Mouse (Mus musculus): ENCODE data around the gene Csf2ra. TPM values are rescaled to one million over a fixed set of nuclear protein-coding genes. Genes with fewer than 3 reads are reported as not detected.
"Not testable (repeated sequence)": the region's sequence is repeated elsewhere in the genome, so short reads cannot be mapped to it uniquely, and the experiment has no call there.

Gene Csf2ra
- polyA plus RNA-seq, 1 experiment from 2014 or later, result 13.2 TPM

- ATAC-seq, result peak; percentile 48
- 10% methylated on average over 67 of the region's 70 CpGs for WGBS
- Histone ChIP-seq H3K9ac (ENCODE audit: low read depth, low read length) (0 out of 2 replicates have a peak overlapping the region, but pooled peaks have one; percentile 42), H3K27me3 (replicated peaks; ENCODE audit: control insufficient read depth, insufficient read depth, low read length) (no peaks in the 10 kb centered on the region), H3K36me3 (ENCODE audit: control insufficient read depth, insufficient read depth) (no peaks in the 10 kb centered on the region), H3K27ac (ENCODE audit: low read depth, low read length) (peak overlapping the region; percentile 95), H3K4me3 (ENCODE audit: low read depth, low read length) (peak overlapping the region; percentile 44), H3K9me3 (ENCODE audit: control insufficient read depth) (no peaks in the 10 kb centered on the region), H3K4me2 (replicated peaks; ENCODE audit: low read depth) (peak overlapping the region; percentile 78), H3K4me1 (replicated peaks; ENCODE audit: control insufficient read depth, insufficient read depth, low read length) (0 out of 2 replicates have a peak, but pooled peaks cover 3% of the 10 kb centered on the region)
- no peak for TF ChIP-seq CTCF (IDR thresholded peaks at IDR 0.05; ENCODE audit: low read depth)
Measured at GRCm38 (mm10) chr19:61225526-61226400, 2.5 kb downstream of the Csf2ra start.

GRCm38 (mm10) chr19:61224678-61225525 is 3.3 kb downstream of the Csf2ra start:
- Histone ChIP-seq H3K27ac (ENCODE audit: low read depth, low read length) (peak overlapping the region; percentile 95; the same call in 1 of the 2 replicates), H3K9me3 (ENCODE audit: control insufficient read depth) (no peaks in the 10 kb centered on the region), H3K27me3 (replicated peaks; ENCODE audit: control insufficient read depth, insufficient read depth, low read length) (no peaks in the 10 kb centered on the region), H3K4me3 (ENCODE audit: low read depth, low read length) (peak overlapping the region; percentile 44), H3K4me1 (replicated peaks; ENCODE audit: control insufficient read depth, insufficient read depth, low read length) (0 out of 2 replicates have a peak, but pooled peaks cover 3% of the 10 kb centered on the region), H3K9ac (ENCODE audit: low read depth, low read length) (no peak overlapping the region), H3K4me2 (replicated peaks; ENCODE audit: low read depth) (peak overlapping the region; percentile 78), H3K36me3 (ENCODE audit: control insufficient read depth, insufficient read depth) (no peaks in the 10 kb centered on the region)
- TF ChIP-seq CTCF (IDR thresholded peaks at IDR 0.05; ENCODE audit: low read depth), result no peak
- WGBS, result 42% methylated on average over 49 of the region's 53 CpGs
- ATAC-seq, result no peak; the same call in 1 of the 2 replicates

- Histone ChIP-seq H3K4me3 (ENCODE audit: low read depth, low read length) (no peak overlapping the region), H3K27ac (ENCODE audit: low read depth, low read length) (no peak overlapping the region), H3K36me3 (ENCODE audit: control insufficient read depth, insufficient read depth) (no peaks in the 10 kb centered on the region), H3K4me1 (replicated peaks; ENCODE audit: control insufficient read depth, insufficient read depth, low read length) (0 out of 2 replicates have a peak, but pooled peaks cover 3% of the 10 kb centered on the region), H3K9ac (ENCODE audit: low read depth, low read length) (no peak overlapping the region), H3K27me3 (replicated peaks; ENCODE audit: control insufficient read depth, insufficient read depth, low read length) (no peaks in the 10 kb centered on the region), H3K9me3 (ENCODE audit: control insufficient read depth) (no peaks in the 10 kb centered on the region), H3K4me2 (replicated peaks; ENCODE audit: low read depth) (no peak overlapping the region)
- no peak for ATAC-seq
- 83% methylated on average over 6 of the region's 6 CpGs for WGBS
- TF ChIP-seq CTCF (IDR thresholded peaks at IDR 0.05; ENCODE audit: low read depth), result peak; percentile 59
Measured at GRCm38 (mm10) chr19:61223706-61224328, 4.4 kb downstream of the Csf2ra start.

GRCm38 (mm10) chr19:61207506-61207905 is 20.7 kb downstream of the Csf2ra start:
- not testable (repeated sequence) for H3K4me1 ChIP-seq (replicated peaks; ENCODE audit: control insufficient read depth, insufficient read depth, low read length); H3K27me3 ChIP-seq (replicated peaks; ENCODE audit: control insufficient read depth, insufficient read depth, low read length); H3K4me3 ChIP-seq (ENCODE audit: low read depth, low read length); H3K9ac ChIP-seq (ENCODE audit: low read depth, low read length); H3K36me3 ChIP-seq (ENCODE audit: control insufficient read depth, insufficient read depth); H3K9me3 ChIP-seq (ENCODE audit: control insufficient read depth); H3K4me2 ChIP-seq (replicated peaks; ENCODE audit: low read depth)
- 54% methylated on average over 6 of the region's 6 CpGs for WGBS
- ATAC-seq, result peak; percentile 66
- peak overlapping the region; percentile 64; the same call in 1 of the 2 replicates for H3K27ac ChIP-seq (ENCODE audit: low read depth, low read length)

- no peaks in the 10 kb centered on the region for H3K9me3 ChIP-seq (ENCODE audit: control insufficient read depth)
- no peak for ATAC-seq
- no peak overlapping the region for H3K4me2 ChIP-seq (replicated peaks; ENCODE audit: low read depth)
- H3K27me3 ChIP-seq (replicated peaks; ENCODE audit: control insufficient read depth, insufficient read depth, low read length), result no peaks in the 10 kb centered on the region
- H3K27ac ChIP-seq (ENCODE audit: low read depth, low read length), result no peak overlapping the region
- H3K36me3 ChIP-seq (ENCODE audit: control insufficient read depth, insufficient read depth), result no peaks in the 10 kb centered on the region
- H3K9ac ChIP-seq (ENCODE audit: low read depth, low read length), result no peak overlapping the region
- TF ChIP-seq CTCF (IDR thresholded peaks at IDR 0.05; ENCODE audit: low read depth), result no peak
- WGBS, result 18% methylated on average over 10 of the region's 10 CpGs
- no peaks in the 10 kb centered on the region for H3K4me1 ChIP-seq (replicated peaks; ENCODE audit: control insufficient read depth, insufficient read depth, low read length)
- no peak overlapping the region for H3K4me3 ChIP-seq (ENCODE audit: low read depth, low read length)
Measured at GRCm38 (mm10) chr19:61199836-61200235, 28.4 kb downstream of the Csf2ra start.

Data from intestine, postnatal 0 days (tissue).